Mouse (Mus musculus): Measurements from ENCODE around the gene Amot. TPM values are rescaled to one million over a fixed set of nuclear protein-coding genes. Genes with fewer than 3 reads are reported as not detected.

Gene Amot
- polyA plus RNA-seq, 1 experiment: 0.67 TPM

DNA sequence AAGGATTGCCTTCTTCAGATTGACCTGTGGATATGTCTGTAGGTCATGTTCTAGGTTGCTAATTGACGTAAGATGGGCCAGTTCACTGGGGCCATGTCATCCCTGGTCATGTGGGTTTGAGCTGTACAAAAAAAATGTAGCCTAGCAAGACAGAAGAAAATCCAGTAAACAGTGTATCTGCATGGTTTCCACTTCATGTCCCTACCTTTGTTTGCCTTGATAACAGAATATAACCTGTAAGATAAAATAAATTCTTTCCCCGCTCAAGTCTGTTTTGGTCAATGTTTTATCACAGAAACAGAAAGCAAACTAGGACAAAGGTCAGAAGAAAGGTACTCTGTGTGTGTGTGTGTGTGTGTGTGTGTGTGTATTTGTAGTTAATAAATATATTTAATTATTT is 63.5 kb downstream of the Amot start:
- Histone ChIP-seq H3K27ac (replicated peaks; ENCODE audit: low read depth, low read length) (no peak overlapping the region), H3K4me1 (ENCODE audit: control insufficient read depth, insufficient read depth, insufficient read length, low read length) (no peaks in the 10 kb centered on the region), H3K4me3 (ENCODE audit: insufficient read depth, low read depth, low read length) (no peak overlapping the region)

DNA sequence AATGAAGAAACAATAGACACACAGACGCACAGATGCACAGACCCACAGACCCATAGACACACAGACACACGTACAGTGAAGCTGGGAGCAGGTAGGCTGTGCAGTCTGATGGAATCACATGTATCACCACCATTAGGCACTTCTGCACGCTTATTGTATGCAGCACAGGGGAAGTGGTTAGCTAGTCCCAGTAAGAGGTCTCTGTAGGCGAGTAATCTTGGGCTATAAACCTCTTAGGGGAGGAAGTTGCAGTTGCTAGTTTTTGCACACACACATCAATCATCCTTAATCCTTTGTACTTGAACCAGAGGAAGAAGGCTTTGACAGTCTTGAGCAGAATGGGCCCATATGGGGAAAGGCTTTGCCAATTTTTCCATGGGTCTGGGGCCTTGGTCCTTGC is 71.3 kb downstream of the Amot start:
- Histone ChIP-seq H3K4me1 (ENCODE audit: control insufficient read depth, insufficient read depth, insufficient read length, low read length) (no peaks in the 10 kb centered on the region), H3K27ac (replicated peaks; ENCODE audit: low read depth, low read length) (no peak overlapping the region), H3K4me3 (ENCODE audit: insufficient read depth, low read depth, low read length) (no peak overlapping the region)

DNA sequence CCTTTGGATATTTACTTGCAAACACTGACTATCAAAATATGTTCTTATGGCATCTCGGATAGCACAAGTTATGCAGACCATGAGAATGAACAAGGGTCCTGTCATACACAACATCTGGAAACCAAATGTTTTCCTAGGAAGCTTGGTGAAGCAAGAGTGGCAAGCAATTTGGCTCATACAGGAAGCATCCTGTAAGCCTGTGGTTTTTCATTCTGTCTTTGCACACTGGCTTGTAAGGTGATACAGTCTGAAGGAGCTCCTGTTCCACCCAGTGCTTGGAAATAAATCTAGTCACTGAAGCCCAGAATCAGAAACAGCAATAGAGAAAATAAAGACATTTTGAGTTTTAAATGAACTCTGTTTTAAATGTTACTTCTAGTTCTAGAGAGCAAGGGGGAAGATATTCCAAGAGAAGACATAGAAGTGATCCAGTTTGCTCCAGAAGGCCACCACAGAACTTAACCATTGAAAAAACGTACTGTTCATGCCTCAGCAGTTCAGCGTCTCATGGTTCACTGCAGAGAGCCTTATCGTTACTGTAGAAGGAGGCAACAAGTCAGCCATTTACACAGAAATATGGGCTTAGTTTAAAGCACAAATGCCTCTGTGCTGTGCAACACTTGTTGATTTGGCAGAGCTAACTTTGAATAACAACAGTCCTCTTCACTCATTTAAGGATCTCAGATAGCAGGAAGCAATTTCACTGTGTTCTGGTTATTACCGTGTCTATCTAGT is 74.0 kb downstream of the Amot start:
- H3K4me1 ChIP-seq (ENCODE audit: control insufficient read depth, insufficient read depth, insufficient read length, low read length): no peaks in the 10 kb centered on the region
- H3K27ac ChIP-seq (replicated peaks; ENCODE audit: low read depth, low read length): no peak overlapping the region

DNA sequence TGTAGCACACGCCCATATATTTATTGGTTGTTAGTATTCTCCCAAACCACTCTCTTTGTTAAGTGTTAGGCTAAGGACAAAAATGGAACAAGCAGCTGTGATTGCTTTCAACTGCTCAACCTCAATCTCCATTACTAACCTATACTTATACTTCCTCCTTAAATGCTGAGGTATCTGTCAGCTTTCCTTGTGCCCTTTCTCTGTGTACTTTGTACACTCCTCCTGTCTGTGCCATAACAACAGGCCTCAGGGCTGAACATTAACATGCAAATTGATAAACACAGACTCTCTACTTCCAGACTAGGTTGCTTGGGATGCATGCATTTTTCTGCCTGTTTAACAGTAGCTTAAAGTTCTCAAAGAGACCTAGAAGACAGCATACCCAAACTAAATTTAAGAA is 76.2 kb downstream of the Amot start:
- no peaks in the 10 kb centered on the region for H3K4me1 ChIP-seq (ENCODE audit: control insufficient read depth, insufficient read depth, insufficient read length, low read length)
- no peak overlapping the region for H3K4me3 ChIP-seq (ENCODE audit: insufficient read depth, low read depth, low read length)
- H3K27ac ChIP-seq (replicated peaks; ENCODE audit: low read depth, low read length): no peak overlapping the region

More for the DNA sequence above, 74.0 kb downstream of the Amot start:
- no peak overlapping the region for H3K4me3 ChIP-seq (ENCODE audit: insufficient read depth, low read depth, low read length)

DNA sequence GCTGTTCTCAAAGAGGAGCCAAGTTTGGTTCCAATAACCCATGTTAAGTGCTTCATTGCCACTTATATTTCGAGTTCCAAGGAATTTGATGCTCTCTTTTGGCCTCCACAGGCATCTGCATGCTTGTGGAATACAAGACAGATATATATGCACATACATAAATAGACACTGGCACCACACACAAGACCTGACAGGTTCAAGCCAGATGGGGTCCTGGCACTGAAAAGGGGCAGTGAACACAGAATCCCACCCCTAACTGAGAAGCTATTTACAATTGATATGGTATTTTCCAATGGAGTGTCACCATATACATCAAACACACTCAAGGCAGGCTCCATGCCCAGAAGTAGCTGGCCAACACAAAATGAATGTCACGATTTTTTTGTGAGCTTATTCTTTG is 81.0 kb downstream of the Amot start:
- Histone ChIP-seq H3K4me3 (ENCODE audit: insufficient read depth, low read depth, low read length) (no peak overlapping the region), H3K4me1 (ENCODE audit: control insufficient read depth, insufficient read depth, insufficient read length, low read length) (no peaks in the 10 kb centered on the region), H3K27ac (replicated peaks; ENCODE audit: low read depth, low read length) (no peak overlapping the region)

DNA sequence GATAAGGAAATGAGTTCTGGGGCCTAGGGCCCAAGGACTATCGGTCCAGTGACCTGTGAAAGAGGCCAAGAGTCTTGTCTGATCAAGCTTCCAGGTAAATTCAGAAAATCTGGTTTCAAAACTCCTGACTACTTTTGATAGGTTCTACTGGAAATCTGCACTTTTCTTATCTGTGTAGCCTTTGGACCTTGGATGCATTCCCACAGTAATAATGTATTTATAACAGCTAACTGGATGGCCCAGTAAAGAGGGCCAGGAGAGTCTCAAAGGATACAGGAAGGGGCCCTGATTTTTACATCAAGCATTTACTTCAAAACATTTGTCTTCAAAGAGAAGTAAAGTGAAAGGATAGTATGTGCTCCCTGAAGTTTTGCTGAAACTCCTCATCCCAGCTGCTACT is 90.7 kb downstream of the Amot start:
- no peak overlapping the region for H3K27ac ChIP-seq (replicated peaks; ENCODE audit: low read depth, low read length)
- no peak overlapping the region for H3K4me3 ChIP-seq (ENCODE audit: insufficient read depth, low read depth, low read length)
- H3K4me1 ChIP-seq (ENCODE audit: control insufficient read depth, insufficient read depth, insufficient read length, low read length): no peaks in the 10 kb centered on the region

DNA sequence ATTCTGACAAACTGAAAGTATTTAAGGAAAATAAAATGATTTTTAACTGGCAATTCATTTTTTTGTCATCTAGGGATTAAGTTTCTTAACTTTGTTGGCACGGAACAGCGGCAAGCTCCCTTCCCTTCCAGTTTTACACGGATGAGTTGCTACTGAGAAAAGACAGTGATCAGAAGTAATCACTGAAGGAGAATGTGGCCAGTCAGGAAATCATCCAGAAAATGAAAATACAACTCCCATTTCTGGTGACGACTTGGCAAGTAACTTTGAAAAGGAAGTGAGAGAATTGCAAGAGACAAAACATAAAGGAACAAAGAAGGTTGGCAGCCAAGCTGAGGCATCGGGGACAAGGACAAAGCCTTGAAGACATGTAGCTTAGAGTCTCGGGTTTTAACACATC is 93.6 kb downstream of the Amot start:
- H3K4me1 ChIP-seq (ENCODE audit: control insufficient read depth, insufficient read depth, insufficient read length, low read length): no peaks in the 10 kb centered on the region
- H3K27ac ChIP-seq (replicated peaks; ENCODE audit: low read depth, low read length): no peak overlapping the region
- no peak overlapping the region for H3K4me3 ChIP-seq (ENCODE audit: insufficient read depth, low read depth, low read length)

DNA sequence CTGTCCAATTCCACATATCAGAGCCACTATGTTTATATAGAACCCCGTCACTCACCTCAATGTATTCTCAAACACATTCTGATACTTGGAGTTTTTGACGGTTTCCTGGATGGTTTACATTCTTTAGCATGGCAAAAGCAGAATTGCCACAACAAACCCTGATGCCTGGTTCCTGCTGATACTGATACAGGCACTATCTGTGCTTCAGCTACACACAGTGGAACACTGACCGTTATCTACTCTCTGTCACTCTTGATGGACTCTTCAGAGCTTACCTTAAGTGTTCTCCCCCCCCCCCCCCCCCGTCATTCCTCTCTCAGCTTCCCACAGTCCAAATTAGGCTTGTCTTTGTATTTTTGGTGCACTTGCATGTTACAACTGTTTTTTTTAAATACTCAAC is 98.9 kb downstream of the Amot start:
- Histone ChIP-seq H3K4me3 (ENCODE audit: insufficient read depth, low read depth, low read length) (no peak overlapping the region), H3K4me1 (ENCODE audit: control insufficient read depth, insufficient read depth, insufficient read length, low read length) (no peaks in the 10 kb centered on the region), H3K27ac (replicated peaks; ENCODE audit: low read depth, low read length) (no peak overlapping the region)

DNA sequence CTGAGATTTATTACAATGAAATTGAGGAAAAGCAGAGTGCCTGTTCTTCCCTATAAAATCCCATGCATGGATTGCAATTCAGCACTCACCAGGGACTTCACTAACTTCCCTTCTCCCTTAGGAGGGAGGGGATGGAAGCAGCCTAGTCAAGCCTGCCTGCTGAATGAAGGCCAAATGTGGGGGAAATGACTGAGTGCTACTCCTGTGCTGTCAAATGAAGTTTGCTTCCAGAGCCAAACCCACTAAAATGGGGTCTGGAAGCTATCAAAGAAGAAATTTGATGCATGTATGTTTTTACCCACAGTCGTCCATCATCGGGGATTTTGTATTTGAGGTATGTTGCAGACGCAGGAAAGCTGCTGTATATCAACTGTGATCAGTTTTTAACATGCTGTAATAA is 103.1 kb downstream of the Amot start:
- Histone ChIP-seq H3K27ac (replicated peaks; ENCODE audit: low read depth, low read length) (no peak overlapping the region), H3K4me3 (ENCODE audit: insufficient read depth, low read depth, low read length) (no peak overlapping the region), H3K4me1 (ENCODE audit: control insufficient read depth, insufficient read depth, insufficient read length, low read length) (no peaks in the 10 kb centered on the region)

DNA sequence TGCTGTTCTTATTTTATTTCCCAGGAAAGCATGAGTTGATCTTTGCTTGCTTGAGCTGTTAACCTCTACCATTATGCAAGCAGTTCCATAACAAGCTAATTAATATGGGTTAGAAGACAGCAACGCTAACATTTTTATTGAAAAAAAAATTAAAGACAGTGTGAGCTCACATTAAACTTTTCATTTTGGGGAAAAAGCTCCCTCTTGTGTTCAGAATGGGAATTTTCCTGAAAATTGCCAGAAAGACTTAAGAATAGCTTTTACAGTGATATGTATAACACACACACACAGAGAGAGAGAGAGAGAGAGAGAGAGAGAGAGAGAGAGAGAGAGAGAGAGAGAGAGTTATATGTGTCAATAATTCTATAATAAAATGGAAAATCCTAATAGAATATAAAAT is 105.7 kb downstream of the Amot start:
- Histone ChIP-seq H3K27ac (replicated peaks; ENCODE audit: low read depth, low read length) (no peak overlapping the region), H3K4me1 (ENCODE audit: control insufficient read depth, insufficient read depth, insufficient read length, low read length) (no peaks in the 10 kb centered on the region), H3K4me3 (ENCODE audit: insufficient read depth, low read depth, low read length) (no peak overlapping the region)

Other genes starting within 250 kb of the Amot start
- gene Lhfpl1, start 156.1 kb downstream of the Amot start, polyA plus RNA-seq (2012; ENCODE audit: insufficient read depth, insufficient read length, missing spikeins): not detected in 2 replicates

All from brown adipose tissue, adult 24 weeks (tissue).